Mouse (Mus musculus): ENCODE data around the gene Napepld.

- no peak for TF ChIP-seq CHD2 (IDR thresholded peaks at IDR 0.05; ENCODE audit: low read depth, low read length)
- TF ChIP-seq ZNF384 (IDR thresholded peaks at IDR 0.05; ENCODE audit: low read depth, low read length) = no peak
- no peak for TF ChIP-seq ZC3H11A (IDR thresholded peaks at IDR 0.05; ENCODE audit: borderline replicate concordance, low read depth, low read length)
- no peak for TF ChIP-seq MAFK (IDR thresholded peaks at IDR 0.05; ENCODE audit: insufficient read depth, low read depth, low read length)
- no peak for TF ChIP-seq HCFC1 (IDR thresholded peaks at IDR 0.05; ENCODE audit: borderline replicate concordance, insufficient read depth, low read length)
Observed at GRCm38 (mm10) chr5:21712127-21712715, 11.0 kb upstream of the Napepld start.

Measured in ES-E14 (cell line).